Mouse (Mus musculus) heart, adult 2 months (tissue): ENCODE results near the gene Mrpl38.

Experiments used
- CTCF ChIP-seq: fragments of 200-600 bp; IDR thresholded peaks from 2 replicates; pipeline ENCODE4 v1.8.1; 2022; ENCODE audit warnings: antibody characterized with exemption, mild to moderate bottlenecking, moderate library complexity
- EP300 ChIP-seq: fragments of 200-500 bp; IDR thresholded peaks from 2 replicates; pipeline ENCODE4 v1.6.1; 2011; ENCODE audit warnings: low read depth, low read length, control low read depth; ENCODE audit not compliant: insufficient read depth
- POLR2A ChIP-seq: fragments of 200-500 bp; IDR thresholded peaks from 2 replicates; pipeline ENCODE4 v1.6.1; 2011; ENCODE audit warnings: mild to moderate bottlenecking, low read depth, low read length, control low read depth; ENCODE audit not compliant: insufficient read depth

DNA sequence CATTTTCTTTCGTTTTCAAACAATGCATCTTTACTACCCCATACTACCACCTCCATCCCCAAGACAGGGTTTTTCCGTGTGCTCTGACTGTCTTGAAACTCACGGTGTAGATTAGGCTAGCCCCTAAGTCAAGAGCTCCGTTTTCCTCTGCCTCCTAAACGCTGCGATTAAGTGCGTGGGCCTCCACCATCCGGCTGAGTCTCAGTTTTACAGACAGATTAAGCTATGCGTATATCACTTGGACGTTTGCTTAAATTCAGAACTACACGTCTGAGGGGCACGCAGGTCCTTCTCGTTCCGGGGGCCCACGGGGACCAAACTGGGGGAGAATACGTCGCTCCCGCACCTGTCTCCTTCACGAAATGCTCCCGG lies 586 bp downstream of the Mrpl38 start:
- TF ChIP-seq POLR2A (no peak), CTCF (no peak), EP300 (no peak)
